23 mouse cellular contexts compared by ENCODE assay signal in the genomic region with DNA sequence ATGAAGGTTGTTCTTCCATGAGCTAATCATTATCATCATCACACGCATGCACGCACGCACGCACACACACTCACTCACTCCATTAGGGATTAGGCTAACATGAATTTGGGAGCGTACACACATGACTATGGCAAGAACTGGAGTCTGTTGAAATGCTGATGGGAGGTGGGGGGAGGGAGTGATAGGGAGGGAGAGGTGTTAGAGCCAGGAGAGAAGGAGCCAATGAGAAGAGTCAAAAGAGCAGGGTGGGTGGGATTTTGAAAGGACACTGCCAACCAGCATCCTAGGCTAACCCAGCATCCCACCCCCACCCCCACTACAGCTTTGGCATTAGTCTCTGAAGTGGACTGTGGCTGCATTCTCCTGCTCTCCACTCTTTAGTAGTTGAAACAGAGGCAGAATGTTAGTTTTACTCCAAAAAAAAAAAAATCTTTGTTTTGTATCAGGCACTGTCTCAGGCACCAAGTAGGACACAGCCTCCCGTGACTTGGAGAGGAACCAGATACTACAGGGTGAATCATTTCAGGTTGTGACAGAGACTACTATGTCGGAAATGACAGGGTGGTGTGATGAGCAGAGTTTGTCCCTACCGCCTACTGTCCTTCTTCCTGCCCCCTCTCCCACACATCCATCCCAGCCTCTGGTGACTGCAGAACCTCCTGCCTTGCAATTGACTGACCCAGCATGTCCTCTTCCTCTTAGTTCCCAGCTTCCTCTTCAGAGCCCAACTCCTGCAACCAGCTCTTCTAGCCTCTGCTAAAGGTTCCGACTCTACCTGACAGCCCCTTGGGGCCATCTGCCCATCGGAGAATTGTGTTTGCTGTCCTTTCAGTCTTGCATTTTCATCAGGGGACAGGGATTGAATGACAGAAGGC. TPM values are rescaled to one million over a fixed set of nuclear protein-coding genes. Genes with fewer than 3 reads are reported as not detected.
A peak's percentile ranks its signal among the peaks of the same experiment; 100 is the strongest.
DNase-seq lines count a peak whose midpoint lies in the region; ATAC-seq and TF ChIP-seq lines count a peak whose summit lies in the region.
"Had no signal": no experiment of that assay in that cellular context is flagged by ENCODE, and none has a peak within 500 bp of the region (broad histone marks: within the 10 kb centered on the region; RNA-seq: fewer than 3 reads in every experiment).

No protein-coding gene starts in this region.

- no peaks in the 10 kb centered on the region for H3K9me3 ChIP-seq in MEL (replicated peaks; ENCODE audit: insufficient read depth, low read length)
- H3K9me3 ChIP-seq in megakaryocyte, embryonic 14.5 days: no peaks in the 10 kb centered on the region
- H3K9me3 ChIP-seq in midbrain, embryonic 10.5 days (replicated peaks): no peaks in the 10 kb centered on the region
- H3K9me3 ChIP-seq: forebrain, embryonic 15.5 days; G1E; limb, embryonic 10.5 days; neural tube, embryonic 12.5 days had no signal

- peak overlapping the region; percentile 70 for H3K9ac ChIP-seq in MEL (ENCODE audit: control insufficient read depth, low read depth, low read length, poor library complexity, severe bottlenecking)
- H3K9ac ChIP-seq: forebrain, embryonic 15.5 days had no signal

- peak; percentile 12 for DNase-seq in layer of hippocampus, adult 9-11 months
- no peak for DNase-seq in layer of hippocampus, adult 9-10 months (ENCODE audit: low spot score)
- DNase-seq in MEL (ENCODE audit: low read depth, low spot score): peak; percentile 83
- no peak for DNase-seq in cerebellum, adult 9-10 months
- DNase-seq in ovary, adult 18-20 months (ENCODE audit: low spot score): no peak
- no peak for DNase-seq in midbrain, embryonic 10.5 days (ENCODE audit: low spot score)
- DNase-seq: adrenal gland, postnatal 25 days; B cell, adult 2 months; cerebellum, postnatal 10 days; heart, adult 2 months; kidney, adult 8-10 months; kidney, postnatal 36 days; lung, postnatal 4 days; right cerebral cortex, postnatal 25 days; thymus, postnatal 14 days had no signal

- no peak for TF ChIP-seq EP300 in MEL (IDR thresholded peaks at IDR 0.05; ENCODE audit: low read depth in 1 of 2, low read length in 2 of 2)

- no peaks in the 10 kb centered on the region for H3K27me3 ChIP-seq in MEL (ENCODE audit: control insufficient read depth in 1 of 2, insufficient read depth in 2 of 2, low read length in 2 of 2)
- H3K27me3 ChIP-seq in megakaryocyte, embryonic 14.5 days (replicated peaks): peaks cover 2% of the 10 kb centered on the region
- H3K27me3 ChIP-seq in midbrain, embryonic 10.5 days (ENCODE audit: low read depth, poor library complexity, severe bottlenecking): no peaks in the 10 kb centered on the region
- H3K27me3 ChIP-seq: forebrain, embryonic 15.5 days; neural tube, embryonic 12.5 days had no signal

- peaks cover 6 to 32% of the 10 kb centered on the region in 2 experiments for H3K4me1 ChIP-seq in MEL (ENCODE audit: control insufficient read depth in 1 of 2, insufficient read depth in 2 of 2, low read length in 2 of 2)
- peaks cover 94% of the 10 kb centered on the region for H3K4me1 ChIP-seq in megakaryocyte, embryonic 14.5 days
- H3K4me1 ChIP-seq in midbrain, embryonic 10.5 days: peaks cover 16% of the 10 kb centered on the region

- TF ChIP-seq POLR2A in MEL (IDR thresholded peaks at IDR 0.05; ENCODE audit: control insufficient read depth in 1 of 2, insufficient read depth in 1 of 2, low read depth in 1 of 2, low read length in 2 of 2, poor library complexity in 1 of 2): no peak; a peak in 2 of 4 replicates

- no peak for TF ChIP-seq RAD21 in MEL (IDR thresholded peaks at IDR 0.05; ENCODE audit: low read depth, low read length)

- H3K36me3 ChIP-seq in MEL (ENCODE audit: control insufficient read depth in 1 of 2, insufficient read depth in 2 of 2, low read length in 2 of 2): peaks cover 0 to 26% of the 10 kb centered on the region in 2 experiments
- H3K36me3 ChIP-seq in megakaryocyte, embryonic 14.5 days (replicated peaks; ENCODE audit: low read length): peaks cover 34% of the 10 kb centered on the region
- peaks cover 21% of the 10 kb centered on the region for H3K36me3 ChIP-seq in midbrain, embryonic 10.5 days

- 88% methylated on average over 10 of the region's 10 CpGs for WGBS in midbrain, embryonic 10.5 days

- ATAC-seq in granulocyte monocyte progenitor cell, adult 5-6 weeks (replicated peaks; ENCODE audit: poor library complexity, severe bottlenecking): peak; percentile 68
- ATAC-seq: forebrain, embryonic 15.5 days; inflammation-experienced regulatory T-cells, adult 6 months had no signal

- no peak for TF ChIP-seq CTCF in MEL (IDR thresholded peaks at IDR 0.05 in 2 of 3, conservative IDR thresholded peaks at IDR 0.05 in 1 of 3; ENCODE audit: control insufficient read depth in 1 of 3, insufficient read depth in 1 of 3, low read depth in 2 of 3, low read length in 3 of 3, poor library complexity in 1 of 3, severe bottlenecking in 1 of 3)

- H3K27ac ChIP-seq in MEL (ENCODE audit: control insufficient read depth, low read depth, low read length): peak overlapping the region; percentile 93
- no peak overlapping the region for H3K27ac ChIP-seq in midbrain, embryonic 10.5 days (replicated peaks)
- H3K27ac ChIP-seq: forebrain, embryonic 15.5 days; heart, adult 2 months; neural tube, embryonic 12.5 days had no signal

- no peaks in the 10 kb centered on the region; the same call in 1 of the 2 replicates for H3K79me2 ChIP-seq in MEL (ENCODE audit: control insufficient read depth, insufficient read depth, low read length, poor library complexity)

- peak overlapping the region in 1 of 2 experiments; percentile 63; a peak in 2 of 4 replicates for H3K4me3 ChIP-seq in MEL (ENCODE audit: control insufficient read depth in 1 of 2, insufficient read depth in 1 of 2, low read depth in 2 of 2, low read length in 2 of 2)
- H3K4me3 ChIP-seq in megakaryocyte, embryonic 14.5 days (replicated peaks): peak overlapping the region; percentile 80
- no peak overlapping the region for H3K4me3 ChIP-seq in midbrain, embryonic 10.5 days
- H3K4me3 ChIP-seq: erythroblast, embryonic 14.5 days; forebrain, embryonic 15.5 days; heart, adult 2 months; limb, embryonic 10.5 days; neural tube, embryonic 12.5 days had no signal

TF ChIP-seq in MEL, 35 proteins besides CTCF, POLR2A, EP300 and RAD21:
- TF ChIP-seq ZNF384 (IDR thresholded peaks at IDR 0.05; ENCODE audit: low read depth, low read length) (peak; percentile 26; the same call in 1 of the 2 replicates), TBP (IDR thresholded peaks at IDR 0.05; ENCODE audit: low read depth, low read length) (peak; percentile 37), TCF12 (IDR thresholded peaks at IDR 0.05; ENCODE audit: low read depth, low read length) (no peak), MAZ (IDR thresholded peaks at IDR 0.05; ENCODE audit: low read depth, low read length) (peak; percentile 13; the same call in 1 of the 2 replicates), MYC (IDR thresholded peaks at IDR 0.05; ENCODE audit: low read depth, low read length) (0 out of 2 replicates have a peak, but pooled peaks have one; percentile 20), POLR2AphosphoS2 (IDR thresholded peaks at IDR 0.05; ENCODE audit: low read length) (no peak)

RNA-seq across cellular contexts. Expression of a gene that starts 23.6 kb away (rescaled TPM):
- 284 and 289 TPM in 2 replicates for total RNA-seq in MEL (2012; rRNA removed)
- polyA plus RNA-seq in MEL (2012; ENCODE audit: insufficient read depth in 1 of 2, insufficient read length in 2 of 2, low read depth in 1 of 2, low replicate concordance in 2 of 2, missing spikeins in 1 of 2): 100 to 1,000 TPM; 361 to 412 TPM
- total RNA-seq in granulocyte monocyte progenitor cell, adult 5-6 weeks (2014; fragmentation: Nextera tagmentation): 254 and 266 TPM in 2 replicates
- 386 and 482 TPM in 2 replicates for total RNA-seq in granulocyte monocyte progenitor cell, adult 5-6 weeks (2017)
- polyA plus RNA-seq in megakaryocyte, embryonic 14.5 days (2012; ENCODE audit: insufficient read depth, low replicate concordance): 32.8 and 59.1 TPM in 2 replicates
- 284 and 305 TPM in 2 replicates for polyA plus RNA-seq in midbrain, embryonic 10.5 days (2016; fragmentation: Nextera tagmentation; extraction: Ambion mirVana)

Comparison
In these comparisons a context has a peak if more than half of its experiments do, and no peak if none do; other contexts are left out.
1. DNase-seq: peak in layer of hippocampus, adult 9-11 months (single experiment) and MEL (single experiment); none in layer of hippocampus, adult 9-10 months (single experiment), cerebellum, adult 9-10 months (single experiment), ovary, adult 18-20 months (single experiment) and midbrain, embryonic 10.5 days (single experiment).